Mouse (Mus musculus) neural tube, embryonic 10.5 days (tissue): ENCODE measurements at regions not wholly inside any gene's neighbourhood (a gene's known extent, or its start where the extent isn't known, plus 50 kb on each side); places are given as distances from the start of the nearest gene placed in this dataset.

ENCODE experiments used
- DNase-seq: peaks from one replicate; pipeline ENCODE4 v3.0.0-alpha.2; 2017; ENCODE audit warnings: low spot score; ENCODE audit errors: extremely low spot score

GRCm38 (mm10) chr10:9002261-9002660 is 116.4 kb upstream of the Sash1 start:
- no peak for DNase-seq

GRCm38 (mm10) chr10:8998758-8999398 is 113.0 kb upstream of the Sash1 start:
- DNase-seq, result no peak

GRCm38 (mm10) chr10:8998356-8998755 is 112.5 kb upstream of the Sash1 start:
- no peak for DNase-seq

- no peak for DNase-seq
Measured at GRCm38 (mm10) chr10:8995097-8995496, 109.2 kb upstream of the Sash1 start.

- DNase-seq, result no peak
Measured at GRCm38 (mm10) chr10:8986339-8986738, 100.5 kb upstream of the Sash1 start.

- DNase-seq, result no peak
Measured at GRCm38 (mm10) chr10:8983347-8983746, 97.5 kb upstream of the Sash1 start.

- DNase-seq, result no peak
Measured at GRCm38 (mm10) chr10:8980568-8980967, 94.7 kb upstream of the Sash1 start.

GRCm38 (mm10) chr10:8978595-8978994 is 92.7 kb upstream of the Sash1 start:
- no peak for DNase-seq

GRCm38 (mm10) chr10:8973934-8974333 is 88.1 kb upstream of the Sash1 start:
- no peak for DNase-seq

GRCm38 (mm10) chr10:8972789-8973551 is 87.1 kb upstream of the Sash1 start:
- DNase-seq, result no peak

GRCm38 (mm10) chr10:8970807-8971206 is 84.9 kb upstream of the Sash1 start:
- no peak for DNase-seq

GRCm38 (mm10) chr10:8969586-8969985 is 83.7 kb upstream of the Sash1 start:
- DNase-seq, result no peak

- DNase-seq, result no peak
Measured at GRCm38 (mm10) chr10:8969016-8969415, 83.1 kb upstream of the Sash1 start.

- peak; percentile 36 for DNase-seq
Measured at GRCm38 (mm10) chr10:8968276-8968923, 82.5 kb upstream of the Sash1 start.

GRCm38 (mm10) chr10:8962921-8963320 is 77.1 kb upstream of the Sash1 start:
- no peak for DNase-seq

GRCm38 (mm10) chr10:8960964-8961675 is 75.2 kb upstream of the Sash1 start:
- no peak for DNase-seq

- DNase-seq, result no peak
Measured at GRCm38 (mm10) chr10:8960275-8960960, 74.5 kb upstream of the Sash1 start.

- DNase-seq, result peak; percentile 26
Measured at GRCm38 (mm10) chr10:8955499-8956211, 69.8 kb upstream of the Sash1 start.

GRCm38 (mm10) chr10:8954003-8954402 is 68.1 kb upstream of the Sash1 start:
- DNase-seq, result no peak

GRCm38 (mm10) chr10:8952922-8953321 is 67.1 kb upstream of the Sash1 start:
- DNase-seq, result no peak

GRCm38 (mm10) chr10:8951937-8952336 is 66.1 kb upstream of the Sash1 start:
- DNase-seq, result no peak
